Mouse (Mus musculus) embryonic facial prominence, embryonic 14.5 days (tissue): ENCODE data around the gene Atp8a1. TPM values are rescaled to one million over a fixed set of nuclear protein-coding genes. Genes with fewer than 3 reads are reported as not detected.

Experiments
- ATAC-seq: fragments of 200-750 bp; cut with Nextera tagmentation; 2 replicates; pipeline ENCODE4 v1.8.0; 2017; ENCODE audit warnings: low read depth, moderate number of reproducible peaks, moderate TSS enrichment
- DNase-seq: peaks from one replicate; pipeline ENCODE4 v3.0.0-alpha.2; 2015; ENCODE audit warnings: low spot score
- H3K27ac ChIP-seq: fragments of 300-500 bp; sonication (generic); replicated peaks from 2 replicates; pipeline ENCODE4 v1.5.1; 2014; ENCODE audit warnings: low read depth, mild to moderate bottlenecking, low read length, moderate library complexity
- H3K27me3 ChIP-seq: fragments of 300-500 bp; sonication (generic); replicated peaks from 2 replicates; pipeline ENCODE4 v1.6.1; 2014; ENCODE audit warnings: low read length; ENCODE audit not compliant: control insufficient read depth, insufficient read depth
- H3K36me3 ChIP-seq: fragments of 300-500 bp; sonication (generic); 2 replicates; pipeline ENCODE4 v1.6.1; 2014; ENCODE audit warnings: low read length, mixed read lengths; ENCODE audit not compliant: control insufficient read depth, insufficient read depth
- H3K4me1 ChIP-seq: fragments of 300-500 bp; sonication (generic); 2 replicates; pipeline ENCODE4 v1.6.1; 2014; ENCODE audit warnings: antibody characterized with exemption, low read length; ENCODE audit not compliant: control insufficient read depth, insufficient read depth
- H3K4me2 ChIP-seq: fragments of 300-500 bp; sonication (generic); 2 replicates; pipeline ENCODE4 v1.6.1; 2014; ENCODE audit warnings: low read depth, mild to moderate bottlenecking, low read length, moderate library complexity, mixed read lengths
- H3K4me3 ChIP-seq: fragments of 300-500 bp; sonication (generic); 2 replicates; pipeline ENCODE4 v1.5.1; 2014; ENCODE audit warnings: low read depth, mild to moderate bottlenecking, low read length
- H3K9ac ChIP-seq: fragments of 300-500 bp; sonication (generic); 2 replicates; pipeline ENCODE4 v1.6.1; 2014; ENCODE audit warnings: low read depth, mild to moderate bottlenecking, low read length, moderate library complexity, mixed read lengths
- H3K9me3 ChIP-seq: fragments of 300-500 bp; sonication (generic); 2 replicates; pipeline ENCODE4 v1.6.1; 2016; ENCODE audit warnings: low read length; ENCODE audit not compliant: control insufficient read depth
- WGBS: fragments of 180-500 bp; shearing (Covaris S2); extraction: QIAGEN DNeasy Blood & Tissue Kit; methylation state at CpG from one replicate; pipeline ENCODE4 v1.1.7; 2014; 5-methylcytosine and 5-hydroxymethylcytosine counted together
- polyA plus RNA-seq: library from polyadenylated mRNA; unstranded; fragments of >200 nt; fragmentation: Nextera tagmentation; extraction: Ambion mirVana; gene quantifications from 2 replicates; pipeline ENCODE4 v1.2.1, GENCODE M21; 2014

The Atp8a1 gene
- polyA plus RNA-seq, 1 experiment from 2014 or later, result 14.2 TPM

GRCm38 (mm10) chr5:67733551-67734258 lies 113.5 kb downstream of the Atp8a1 start:
- no peaks in the 10 kb centered on the region for H3K27me3 ChIP-seq
- ATAC-seq, result no peak

DNA sequence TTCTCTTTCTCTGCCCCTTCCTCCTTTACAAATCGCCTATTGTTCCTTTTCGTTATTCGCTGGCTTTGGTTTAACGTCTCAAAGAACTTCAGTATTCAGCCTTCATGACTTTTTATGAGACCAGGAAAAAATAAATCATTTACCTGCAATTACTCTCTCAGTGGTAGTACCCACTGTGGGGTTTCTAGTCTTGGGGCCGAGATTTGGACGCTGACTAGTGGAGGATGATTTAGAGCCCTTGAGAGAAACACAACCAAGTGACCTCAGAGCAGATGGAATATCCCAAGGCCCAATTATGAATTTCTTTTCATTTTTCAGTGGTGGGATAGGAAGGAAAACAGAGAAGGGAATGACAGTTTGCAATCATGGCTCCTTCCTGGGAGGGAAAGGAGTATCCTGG lies 114.1 kb downstream of the Atp8a1 start:
- Histone ChIP-seq H3K4me2 (no peak overlapping the region), H3K4me3 (no peak overlapping the region), H3K27ac (no peak overlapping the region), H3K9ac (no peak overlapping the region), H3K9me3 (no peaks in the 10 kb centered on the region), H3K27me3 (no peaks in the 10 kb centered on the region), H3K36me3 (no peaks in the 10 kb centered on the region), H3K4me1 (no peaks in the 10 kb centered on the region)
- no peak for DNase-seq
- WGBS, result 82% methylated on average over 6 of the region's 6 CpGs
- ATAC-seq, result no peak

More at GRCm38 (mm10) chr5:67733551-67734258, 113.5 kb downstream of the Atp8a1 start:
- Histone ChIP-seq H3K4me2 (no peak overlapping the region), H3K36me3 (no peaks in the 10 kb centered on the region), H3K4me3 (no peak overlapping the region), H3K4me1 (no peaks in the 10 kb centered on the region), H3K27ac (no peak overlapping the region), H3K9me3 (no peaks in the 10 kb centered on the region), H3K9ac (no peak overlapping the region)
- no peak for DNase-seq
- 73% methylated on average over 9 of the region's 9 CpGs for WGBS

DNA sequence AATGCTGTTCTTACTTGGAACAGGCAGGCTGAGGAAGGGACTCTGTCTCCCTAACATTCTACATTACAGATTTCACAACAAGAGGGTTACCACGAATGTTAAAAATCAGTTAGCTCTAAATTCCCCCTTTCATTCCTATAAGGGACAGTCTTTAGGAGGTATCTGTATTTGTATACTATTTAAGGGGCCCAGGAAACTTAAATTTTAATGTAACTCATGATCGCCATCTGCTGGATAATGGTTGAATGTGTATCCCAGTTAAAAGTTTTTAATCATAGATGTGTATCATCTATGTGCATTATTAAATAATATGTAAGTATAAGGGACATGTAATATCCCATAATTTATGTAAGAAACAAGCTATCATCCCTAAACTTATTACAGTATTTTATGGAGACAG lies 119.5 kb downstream of the Atp8a1 start:
- 10% methylated on average over 2 of the region's 2 CpGs for WGBS
- ATAC-seq (no peak), DNase-seq (peak; percentile 44)
- H3K4me2 ChIP-seq, result no peak overlapping the region
- no peak overlapping the region for H3K4me3 ChIP-seq
- no peaks in the 10 kb centered on the region for H3K36me3 ChIP-seq
- no peaks in the 10 kb centered on the region for H3K9me3 ChIP-seq
- no peak overlapping the region for H3K9ac ChIP-seq
- no peaks in the 10 kb centered on the region for H3K4me1 ChIP-seq
- no peak overlapping the region for H3K27ac ChIP-seq
- no peaks in the 10 kb centered on the region for H3K27me3 ChIP-seq

GRCm38 (mm10) chr5:67726810-67727209 lies 120.4 kb downstream of the Atp8a1 start:
- H3K36me3 ChIP-seq, result no peaks in the 10 kb centered on the region
- H3K27ac ChIP-seq, result no peak overlapping the region
- no peak for DNase-seq
- H3K9ac ChIP-seq, result no peak overlapping the region
- WGBS, result 85% methylated on average over 13 of the region's 13 CpGs
- no peaks in the 10 kb centered on the region for H3K9me3 ChIP-seq
- no peaks in the 10 kb centered on the region for H3K27me3 ChIP-seq
- no peak for ATAC-seq
- no peak overlapping the region for H3K4me2 ChIP-seq
- no peak overlapping the region for H3K4me3 ChIP-seq
- H3K4me1 ChIP-seq, result no peaks in the 10 kb centered on the region

- ATAC-seq, result no peak
- WGBS, result 93% methylated on average over 7 of the region's 7 CpGs
Measured at GRCm38 (mm10) chr5:67701641-67702040, 145.6 kb downstream of the Atp8a1 start.

GRCm38 (mm10) chr5:67699418-67699817 lies 147.8 kb downstream of the Atp8a1 start:
- Histone ChIP-seq H3K4me1 (peaks cover 5% of the 10 kb centered on the region; the same call in 1 of the 2 replicates), H3K9ac (no peak overlapping the region), H3K4me2 (no peak overlapping the region), H3K27ac (no peak overlapping the region), H3K4me3 (no peak overlapping the region), H3K9me3 (no peaks in the 10 kb centered on the region), H3K36me3 (no peaks in the 10 kb centered on the region), H3K27me3 (no peaks in the 10 kb centered on the region)
- DNase-seq (no peak), ATAC-seq (no peak)
- WGBS, result 77% methylated on average over 1 of the region's 1 CpGs

More at GRCm38 (mm10) chr5:67701641-67702040, 145.6 kb downstream of the Atp8a1 start:
- no peaks in the 10 kb centered on the region for H3K27me3 ChIP-seq
- no peak overlapping the region for H3K9ac ChIP-seq
- peaks cover 5% of the 10 kb centered on the region; the same call in 1 of the 2 replicates for H3K4me1 ChIP-seq
- H3K27ac ChIP-seq, result no peak overlapping the region
- H3K36me3 ChIP-seq, result no peaks in the 10 kb centered on the region
- no peaks in the 10 kb centered on the region for H3K9me3 ChIP-seq
- H3K4me2 ChIP-seq, result no peak overlapping the region
- DNase-seq, result no peak
- H3K4me3 ChIP-seq, result no peak overlapping the region

DNA sequence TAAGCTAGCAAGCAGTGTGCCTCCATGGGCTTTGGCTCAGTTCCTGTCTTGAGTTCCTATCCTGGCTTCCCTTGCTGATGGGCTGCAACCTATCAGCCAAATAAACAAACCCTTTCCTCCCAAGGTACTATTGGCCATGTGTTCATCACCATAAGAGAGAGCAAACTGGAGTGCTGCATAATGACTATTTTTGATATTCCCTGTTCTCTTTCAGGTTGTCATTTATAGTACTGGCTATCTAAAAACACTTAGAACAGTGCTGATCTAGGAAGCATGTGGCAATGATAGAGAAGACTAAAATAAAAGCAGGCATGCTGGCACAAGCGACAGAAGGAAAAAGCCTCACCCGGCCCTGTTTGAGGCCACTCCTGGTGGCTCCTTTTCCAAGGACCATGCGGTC lies 149.1 kb downstream of the Atp8a1 start:
- Histone ChIP-seq H3K4me1 (peaks cover 9% of the 10 kb centered on the region), H3K9me3 (no peaks in the 10 kb centered on the region), H3K4me2 (no peak overlapping the region), H3K27me3 (no peaks in the 10 kb centered on the region), H3K9ac (no peak overlapping the region), H3K36me3 (no peaks in the 10 kb centered on the region), H3K27ac (no peak overlapping the region), H3K4me3 (no peak overlapping the region)
- WGBS, result 75% methylated on average over 3 of the region's 3 CpGs
- no peak for ATAC-seq
- no peak for DNase-seq

DNA sequence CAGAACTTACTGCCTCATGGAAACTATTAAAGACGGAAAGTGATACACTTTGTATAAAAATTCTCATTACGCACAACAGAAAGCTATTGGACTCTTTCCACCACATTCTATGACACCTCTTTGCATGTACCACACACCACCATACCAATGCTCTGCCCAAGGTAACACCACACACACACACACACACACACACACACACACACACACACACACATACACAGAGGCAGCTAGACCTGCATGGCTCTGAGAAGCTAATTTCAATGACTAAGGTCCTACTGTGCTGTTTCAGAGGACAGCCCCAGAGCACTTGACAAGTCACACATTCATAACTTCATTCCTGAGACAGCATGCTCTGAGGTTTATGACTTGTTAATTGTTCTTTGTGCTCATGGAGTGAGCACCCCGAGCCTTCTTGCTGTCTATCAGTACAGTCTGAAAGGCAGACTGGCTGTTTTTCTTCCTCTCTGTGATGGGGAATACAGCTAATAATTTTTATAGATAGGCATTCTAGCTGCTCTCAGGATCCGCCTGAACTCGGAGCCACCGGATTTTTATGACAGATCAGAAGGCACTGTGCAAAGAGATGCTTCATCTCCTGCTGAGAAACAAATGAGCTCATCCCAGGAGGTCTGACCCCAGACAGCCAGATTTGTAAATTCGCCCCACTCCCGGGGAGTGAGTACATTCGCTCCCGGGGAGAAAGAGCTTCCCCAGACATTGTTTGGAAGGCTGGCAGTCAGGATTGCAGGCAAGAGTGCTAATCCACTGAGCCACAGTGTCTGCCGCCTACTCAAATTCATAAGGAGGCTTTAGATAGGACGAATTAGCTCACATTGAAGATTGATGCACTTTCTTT lies 150.3 kb downstream of the Atp8a1 start:
- H3K4me3 ChIP-seq, result no peak overlapping the region
- H3K9me3 ChIP-seq, result no peaks in the 10 kb centered on the region
- no peak overlapping the region for H3K9ac ChIP-seq
- no peak overlapping the region for H3K4me2 ChIP-seq
- DNase-seq (peak; percentile 48), ATAC-seq (no peak)
- H3K27me3 ChIP-seq, result no peaks in the 10 kb centered on the region
- no peak overlapping the region for H3K27ac ChIP-seq
- peaks cover 19% of the 10 kb centered on the region for H3K4me1 ChIP-seq
- WGBS, result 15% methylated on average over 11 of the region's 12 CpGs
- H3K36me3 ChIP-seq, result no peaks in the 10 kb centered on the region
